Mouse (Mus musculus) heart, adult 2 months (tissue): ENCODE data around the gene Txndc9. TPM values are rescaled to one million over a fixed set of nuclear protein-coding genes. Genes with fewer than 3 reads are reported as not detected.

Experiments used
- DNase-seq, 2 experiments: peaks; one replicate each; pipeline ENCODE4 v3.0.0; 2021
- H3K27ac ChIP-seq: fragments of 200-600 bp; 2 replicates; pipeline ENCODE4 v1.8.1; 2022
- H3K27me3 ChIP-seq: fragments of 200-500 bp; 2 replicates; pipeline ENCODE4 v1.6.1; 2012; ENCODE audit warnings: mild to moderate bottlenecking, low read length, inconsistent platforms, mixed read lengths; ENCODE audit not compliant: control insufficient read depth, insufficient read depth
- H3K36me3 ChIP-seq: fragments of 200-500 bp; 2 replicates; pipeline ENCODE4 v1.6.1; 2012; ENCODE audit warnings: low read length, inconsistent platforms; ENCODE audit not compliant: control insufficient read depth, insufficient read depth
- H3K4me1 ChIP-seq: fragments of 200-500 bp; 2 replicates; pipeline ENCODE4 v1.6.1; 2011; ENCODE audit warnings: low read length; ENCODE audit not compliant: control insufficient read depth, insufficient read depth
- H3K4me3 ChIP-seq: fragments of 200-600 bp; 2 replicates; pipeline ENCODE4 v1.8.1; 2022
- H3K79me2 ChIP-seq: fragments of 200-500 bp; replicated peaks from 2 replicates; pipeline ENCODE4 v1.6.1; 2012; ENCODE audit warnings: mild to moderate bottlenecking, inconsistent platforms, low read length, moderate library complexity, mixed read lengths; ENCODE audit not compliant: control insufficient read depth, insufficient read depth
- H3K9ac ChIP-seq: fragments of 200-500 bp; 2 replicates; pipeline ENCODE4 v1.6.1; 2012; ENCODE audit warnings: low read depth, mild to moderate bottlenecking, control low read depth, inconsistent platforms, low read length, mixed read lengths
- CTCF ChIP-seq: fragments of 200-600 bp; IDR thresholded peaks from 2 replicates; pipeline ENCODE4 v1.8.1; 2022; ENCODE audit warnings: antibody characterized with exemption, mild to moderate bottlenecking, moderate library complexity
- EP300 ChIP-seq: fragments of 200-500 bp; IDR thresholded peaks from 2 replicates; pipeline ENCODE4 v1.6.1; 2011; ENCODE audit warnings: low read depth, low read length, control low read depth; ENCODE audit not compliant: insufficient read depth
- POLR2A ChIP-seq: fragments of 200-500 bp; IDR thresholded peaks from 2 replicates; pipeline ENCODE4 v1.6.1; 2011; ENCODE audit warnings: mild to moderate bottlenecking, low read depth, low read length, control low read depth; ENCODE audit not compliant: insufficient read depth
- WGBS: fragments of 180-500 bp; shearing (Covaris S2); methylation state at CpG from one replicate; pipeline ENCODE4 v1.1.7; 2018; 5-methylcytosine and 5-hydroxymethylcytosine counted together
- intact Hi-C: fragments of 180-260 bp; cut with DNase I; formaldehyde crosslinking; loops from one replicate; pipeline ENCODE4 v1.15.1; 2025
- polyA plus RNA-seq: library from polyadenylated mRNA; depleted of rRNA; stranded (reverse); fragments of >200 nt; gene quantifications from 2 replicates; pipeline ENCODE4 v1.2.3, GENCODE M21; 2012; rRNA removed
- total RNA-seq, 2 experiments: library from RNA; stranded (reverse); gene quantifications; 2 replicates each; pipeline ENCODE4 v1.2.3; 2021

Txndc9 gene
- total and polyA plus RNA-seq, 3 experiments, result 7.7 to 53.7 (median 52.6) TPM

DNA sequence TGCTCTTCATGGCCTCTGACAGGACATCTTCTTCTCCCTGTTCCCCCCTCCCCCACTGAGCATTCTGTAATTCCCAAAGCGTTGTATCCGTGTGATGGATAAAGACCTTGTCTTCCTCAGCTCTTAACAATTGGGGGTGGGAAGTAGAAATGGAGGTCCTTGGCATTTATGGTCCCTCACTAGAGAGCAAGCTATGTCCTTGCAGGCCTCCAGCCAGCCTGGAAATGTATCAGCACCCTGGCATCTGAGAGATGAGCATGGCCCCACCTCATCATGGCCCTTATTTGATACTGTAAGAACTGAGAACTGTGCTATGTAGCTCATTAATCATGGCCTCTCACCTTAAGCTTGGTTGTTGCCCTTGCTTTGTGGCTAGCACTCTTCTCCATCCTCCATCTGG is 42.4 kb downstream of the Txndc9 start:
- WGBS, result 89% methylated on average over 2 of the region's 2 CpGs

DNA sequence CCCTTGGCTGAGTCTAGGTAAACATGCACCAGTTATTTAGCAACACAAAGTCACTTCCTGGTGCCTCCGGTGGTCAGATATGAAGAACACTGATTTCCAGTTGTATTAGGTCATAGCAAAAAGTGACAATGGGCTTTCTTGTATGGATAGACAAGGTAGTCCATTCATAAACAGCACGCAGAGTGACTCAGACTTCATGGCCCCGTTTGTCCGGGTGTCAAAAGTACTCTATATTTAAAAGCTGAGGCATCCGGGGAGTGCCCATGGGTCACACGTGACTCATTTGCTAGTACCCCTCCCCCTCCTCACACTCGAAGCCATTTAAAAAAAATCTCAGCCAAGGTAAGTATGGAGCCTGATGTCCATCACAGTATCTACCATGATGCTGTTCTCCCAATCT is 42.9 kb downstream of the Txndc9 start:
- no peak overlapping the region for H3K4me3 ChIP-seq
- no peak for DNase-seq
- H3K27me3 ChIP-seq, result no peaks in the 10 kb centered on the region
- no peaks in the 10 kb centered on the region for H3K79me2 ChIP-seq
- H3K36me3 ChIP-seq, result no peaks in the 10 kb centered on the region
- 30% methylated on average over 7 of the region's 7 CpGs for WGBS
- no peaks in the 10 kb centered on the region for H3K4me1 ChIP-seq
- no peak overlapping the region for H3K9ac ChIP-seq
- intact Hi-C loops, result no loop called here
- no peak overlapping the region for H3K27ac ChIP-seq
- TF ChIP-seq POLR2A (no peak), EP300 (no peak), CTCF (no peak)

More for the DNA sequence above, 42.4 kb downstream of the Txndc9 start:
- TF ChIP-seq EP300 (no peak), POLR2A (no peak), CTCF (no peak)
- Histone ChIP-seq H3K27ac (no peak overlapping the region), H3K27me3 (no peaks in the 10 kb centered on the region), H3K4me1 (no peaks in the 10 kb centered on the region), H3K79me2 (no peaks in the 10 kb centered on the region), H3K4me3 (no peak overlapping the region), H3K36me3 (no peaks in the 10 kb centered on the region), H3K9ac (no peak overlapping the region)
- no peak for DNase-seq
- intact Hi-C loops, result no loop called here

DNA sequence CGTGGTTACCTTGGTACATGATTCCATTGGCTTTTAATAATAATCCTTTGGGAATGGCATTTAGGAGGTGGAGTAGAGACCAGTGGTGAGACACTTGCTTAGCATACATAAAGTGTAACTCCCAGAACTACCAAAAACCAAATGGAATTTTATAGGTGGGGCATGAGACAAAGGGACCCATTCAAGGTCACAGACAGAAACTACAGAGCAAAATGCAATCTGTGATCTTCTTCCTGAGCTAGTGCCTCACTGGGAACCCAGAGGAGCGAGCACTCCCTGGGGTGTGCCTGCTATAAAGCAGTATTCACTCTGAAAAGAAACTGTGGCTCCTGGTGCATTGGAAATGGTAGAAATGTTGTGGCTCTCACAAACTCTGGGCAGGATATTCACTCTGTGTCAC is 48.8 kb downstream of the Txndc9 start:
- Histone ChIP-seq H3K4me3 (no peak overlapping the region), H3K9ac (no peak overlapping the region), H3K4me1 (no peaks in the 10 kb centered on the region), H3K27me3 (no peaks in the 10 kb centered on the region; the same call in 1 of the 2 replicates), H3K79me2 (no peaks in the 10 kb centered on the region), H3K27ac (no peak overlapping the region), H3K36me3 (no peaks in the 10 kb centered on the region)
- intact Hi-C loops, result no loop called here
- no peak for DNase-seq
- 82% methylated on average over 2 of the region's 2 CpGs for WGBS
- no peak for TF ChIP-seq EP300
- no peak for TF ChIP-seq POLR2A
- TF ChIP-seq CTCF, result no peak

Other genes starting within 250 kb of the Txndc9 start
- gene Tsga10, start 131.5 kb downstream of the Txndc9 start, total RNA-seq, result 1 to 10 TPM; 3.7 to 4.1 TPM
- gene Tsga10, start 131.5 kb downstream of the Txndc9 start, polyA plus RNA-seq, result 0.80 and 1.6 TPM in 2 replicates
- gene Lipt1, start 126.2 kb downstream of the Txndc9 start, total RNA-seq, result 10 to 100 TPM; 11.6 to 13.2 TPM
- gene Lipt1, start 126.2 kb downstream of the Txndc9 start, polyA plus RNA-seq, result 6.8 and 6.9 TPM in 2 replicates
- gene Mitd1, start 107.5 kb downstream of the Txndc9 start, total RNA-seq, result 1 to 10 TPM; 3.3 to 3.5 TPM
- gene Mitd1, start 107.5 kb downstream of the Txndc9 start, polyA plus RNA-seq, result 2.3 and 4.5 TPM in 2 replicates
- 100 to 1,000 TPM; 374 to 447 TPM for gene Mrpl30, start 107.4 kb downstream of the Txndc9 start, total RNA-seq
- gene Mrpl30, start 107.4 kb downstream of the Txndc9 start, polyA plus RNA-seq, result 130 and 191 TPM in 2 replicates
- not detected for gene Lyg2, start 81.4 kb downstream of the Txndc9 start, total RNA-seq
- gene Lyg2, start 81.4 kb downstream of the Txndc9 start, polyA plus RNA-seq, result not detected in 2 replicates
- not detected for gene Lyg1, start 40.1 kb downstream of the Txndc9 start, total RNA-seq
- not detected in 2 replicates for gene Lyg1, start 40.1 kb downstream of the Txndc9 start, polyA plus RNA-seq
- gene Eif5b, start 117 bp upstream of the Txndc9 start, total RNA-seq, result 10 to 100 TPM; 47.6 to 54.0 TPM
- gene Eif5b, start 117 bp upstream of the Txndc9 start, polyA plus RNA-seq, result 8.6 and 20.0 TPM in 2 replicates
- 10 to 100 TPM; 14.0 to 16.1 TPM for gene Rev1, start 131.9 kb upstream of the Txndc9 start, total RNA-seq
- gene Rev1, start 131.9 kb upstream of the Txndc9 start, polyA plus RNA-seq, result 4.8 and 10.0 TPM in 2 replicates